Mouse (Mus musculus): ENCODE results near the gene Trim6. TPM values are rescaled to one million over a fixed set of nuclear protein-coding genes. Genes with fewer than 3 reads are reported as not detected.
A peak's percentile ranks its signal among the peaks of the same experiment; 100 is the strongest.
"Not testable (repeated sequence)": the region's sequence is repeated elsewhere in the genome, so short reads cannot be mapped to it uniquely, and the experiment has no call there.

Trim6 gene
- total RNA-seq (2015) (2.3 and 3.7 TPM in 2 replicates), total RNA-seq (2017) (2.1 and 2.5 TPM in 2 replicates)

DNA sequence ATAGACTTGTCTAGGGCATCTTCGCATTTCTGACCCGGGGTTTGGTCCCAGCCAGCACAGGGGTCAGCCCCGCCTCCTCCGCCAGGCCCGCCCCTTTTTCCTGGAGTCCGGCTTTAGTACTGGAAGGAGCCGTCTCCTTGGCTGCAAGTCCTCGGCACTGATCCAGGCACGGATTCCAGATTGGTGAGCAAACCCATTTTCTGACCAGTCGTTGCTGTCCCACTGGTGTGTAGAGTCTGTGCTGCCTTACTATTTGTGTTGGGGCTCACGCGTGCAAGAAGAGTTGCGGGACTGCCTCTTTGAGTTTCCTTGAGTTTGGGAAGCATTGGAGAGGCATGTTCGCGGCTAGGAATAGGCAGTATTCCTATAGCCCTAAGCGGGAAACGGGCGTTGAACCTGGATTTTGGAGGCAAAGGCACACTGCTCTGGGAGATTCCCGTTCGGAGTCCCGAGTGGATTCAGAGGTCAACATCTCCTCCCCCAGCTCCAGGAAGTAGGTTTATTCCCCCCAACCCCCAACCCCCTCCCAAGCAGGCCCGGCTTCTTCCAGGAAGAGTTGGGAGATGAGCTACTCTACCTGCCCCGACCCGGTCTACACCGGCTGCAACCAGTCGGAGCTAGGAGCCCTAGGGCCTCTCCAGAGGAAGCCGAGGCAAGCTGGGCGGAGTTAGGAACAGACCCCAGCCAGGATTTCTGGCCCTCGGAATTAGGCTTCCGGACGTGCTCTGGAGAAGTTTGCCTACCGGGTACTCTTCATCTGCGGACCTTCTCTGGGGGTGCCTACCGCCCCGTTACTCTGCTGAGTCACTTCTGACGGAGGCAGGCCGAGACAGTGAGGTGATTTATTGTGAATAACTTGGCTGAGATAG lies at the start of gene Trim6:
TSS of gene Trim6 (plus strand) at position 93 of the 869 bp plus-strand sequence.
- peak; percentile 64 for ATAC-seq (replicated peaks; ENCODE audit: poor library complexity)

DNA sequence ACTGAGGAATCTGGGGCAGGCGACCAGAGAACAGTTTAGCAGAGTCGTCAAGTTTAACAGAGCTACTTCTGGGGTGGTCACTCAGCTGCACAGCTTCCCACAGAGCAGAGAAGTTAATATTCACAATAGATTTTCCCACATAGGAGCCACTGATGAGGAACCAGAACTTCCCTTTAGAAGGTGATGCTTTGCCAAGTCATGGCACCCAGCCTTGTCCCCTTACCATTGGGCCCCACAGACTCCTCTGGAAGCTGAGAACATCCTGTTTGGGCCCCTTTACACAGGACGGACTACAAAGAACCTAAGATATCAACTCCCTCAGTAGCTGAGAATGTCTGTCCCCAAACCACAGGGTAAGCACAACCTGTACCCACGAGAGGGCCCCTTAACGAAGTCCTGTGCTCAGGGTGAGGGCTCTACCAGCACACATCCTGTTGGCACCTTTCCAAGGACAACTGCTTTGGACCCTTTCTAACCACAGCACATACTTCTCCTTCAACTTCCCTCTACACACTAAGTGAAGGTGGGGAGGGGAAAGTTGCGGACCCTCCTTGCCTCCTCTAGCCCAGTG lies 48.9 kb upstream of the Trim6 start:
- ATAC-seq (replicated peaks; ENCODE audit: poor library complexity): peak; percentile 78

DNA sequence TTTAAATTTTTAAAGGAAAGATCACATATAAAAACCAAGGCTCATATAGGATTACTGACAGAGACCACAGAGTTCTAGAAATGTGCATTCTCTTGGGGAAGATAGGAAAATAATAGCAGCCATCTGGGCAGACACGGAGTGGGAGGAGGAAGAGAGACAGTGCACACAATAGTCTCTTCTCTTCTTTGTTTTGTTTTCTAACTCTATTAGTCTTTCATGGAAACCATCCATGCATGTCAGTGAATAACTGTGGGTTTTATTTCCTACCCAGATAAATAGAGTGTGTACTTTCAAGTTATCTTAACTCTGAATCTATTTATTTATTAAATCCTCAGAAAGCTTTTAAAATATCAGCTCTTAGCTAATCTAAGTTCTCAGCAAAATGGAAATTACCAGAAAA lies 43.5 kb upstream of the Trim6 start:
- no peak for ATAC-seq (replicated peaks; ENCODE audit: poor library complexity)

DNA sequence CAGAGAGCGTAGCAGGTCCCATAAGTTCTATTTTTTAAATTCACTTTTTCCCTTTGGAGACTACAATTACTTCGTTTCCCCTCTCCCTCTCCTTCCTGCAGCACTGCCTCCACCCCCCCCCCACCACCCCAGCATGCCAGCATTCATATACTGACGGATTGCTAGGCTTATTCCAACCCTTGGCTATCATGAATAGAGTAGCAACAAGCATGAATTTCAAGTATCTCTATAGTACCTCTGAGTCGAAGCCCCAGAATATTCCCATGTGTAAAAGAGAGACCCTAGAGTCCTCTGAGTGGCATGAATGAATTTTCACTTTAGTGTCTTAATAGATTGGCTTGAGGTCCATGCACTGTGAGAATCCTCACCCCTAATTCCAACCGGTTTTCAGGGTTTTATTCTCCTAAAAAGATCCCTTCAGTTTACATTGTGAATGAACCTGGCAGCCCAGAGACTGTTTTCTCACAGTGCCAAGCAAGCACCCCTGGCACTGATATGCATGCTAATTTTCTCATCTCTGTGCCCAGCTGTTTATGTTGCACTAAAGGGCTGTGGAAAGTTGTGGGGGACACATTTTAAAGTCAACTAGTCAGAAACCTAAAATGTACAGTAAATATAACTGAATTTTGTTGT lies 40.1 kb upstream of the Trim6 start:
- ATAC-seq (replicated peaks; ENCODE audit: poor library complexity): no peak

GRCm38 (mm10) chr7:104179074-104179473 lies 39.5 kb upstream of the Trim6 start:
- ATAC-seq (replicated peaks; ENCODE audit: poor library complexity): peak; percentile 77

- ATAC-seq (replicated peaks; ENCODE audit: poor library complexity): no peak
These were observed 35.3 kb upstream of the Trim6 start, which contains the start of gene Olfr648 for GRCm38 (mm10) chr7:104183292-104183691. Olfr648 (minus strand) TSS chr7:104183392.

- ATAC-seq (replicated peaks; ENCODE audit: poor library complexity): peak; percentile 79
These were observed 27.3 kb upstream of the Trim6 start for GRCm38 (mm10) chr7:104191275-104191674.

GRCm38 (mm10) chr7:104195885-104196284 lies 22.7 kb upstream of the Trim6 start, which contains the start of gene Olfr649:
Olfr649 (minus strand) TSS chr7:104195985.
- ATAC-seq (replicated peaks; ENCODE audit: poor library complexity): no peak

DNA sequence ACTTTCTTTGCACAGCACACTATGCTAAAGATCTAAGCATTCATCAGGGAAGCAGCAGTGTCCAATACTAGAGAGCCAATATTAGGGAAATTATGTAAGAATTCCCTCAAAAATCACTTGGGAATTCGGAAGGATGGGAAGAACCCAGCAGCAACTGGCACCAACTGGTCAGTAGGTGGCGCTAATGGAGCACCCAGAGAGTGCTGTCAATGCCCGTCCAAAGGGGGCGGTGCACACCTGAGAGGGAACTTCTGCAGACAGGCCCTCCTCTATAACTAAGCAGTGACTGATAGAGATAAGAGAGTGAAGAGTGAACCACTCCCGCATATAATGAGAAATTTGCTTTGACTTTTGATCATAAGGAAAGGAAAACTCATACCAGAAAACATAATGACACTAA lies 18.8 kb upstream of the Trim6 start:
- ATAC-seq (replicated peaks; ENCODE audit: poor library complexity): peak; percentile 99

DNA sequence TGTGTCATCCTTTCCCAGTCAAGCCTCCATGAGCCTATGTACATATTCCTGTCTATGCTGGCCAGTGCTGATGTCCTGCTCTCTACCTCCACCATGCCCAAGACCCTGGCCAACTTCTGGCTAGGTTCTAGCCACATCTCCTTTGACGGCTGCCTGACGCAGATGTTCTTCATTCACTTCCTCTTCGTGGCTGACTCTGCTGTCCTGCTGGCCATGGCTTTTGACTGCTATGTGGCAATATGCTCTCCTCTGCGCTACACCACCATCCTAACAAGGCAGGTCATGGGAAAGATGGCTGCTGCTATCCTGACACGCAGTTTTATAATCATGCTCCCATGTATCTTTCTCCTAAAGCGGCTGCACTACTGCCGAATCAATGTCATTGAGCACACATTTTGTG lies 12.4 kb upstream of the Trim6 start:
- peak; percentile 100 for ATAC-seq (replicated peaks; ENCODE audit: poor library complexity)

- peak; percentile 73 for ATAC-seq (replicated peaks; ENCODE audit: poor library complexity)
These were observed 2.5 kb upstream of the Trim6 start for GRCm38 (mm10) chr7:104216011-104216535.

DNA sequence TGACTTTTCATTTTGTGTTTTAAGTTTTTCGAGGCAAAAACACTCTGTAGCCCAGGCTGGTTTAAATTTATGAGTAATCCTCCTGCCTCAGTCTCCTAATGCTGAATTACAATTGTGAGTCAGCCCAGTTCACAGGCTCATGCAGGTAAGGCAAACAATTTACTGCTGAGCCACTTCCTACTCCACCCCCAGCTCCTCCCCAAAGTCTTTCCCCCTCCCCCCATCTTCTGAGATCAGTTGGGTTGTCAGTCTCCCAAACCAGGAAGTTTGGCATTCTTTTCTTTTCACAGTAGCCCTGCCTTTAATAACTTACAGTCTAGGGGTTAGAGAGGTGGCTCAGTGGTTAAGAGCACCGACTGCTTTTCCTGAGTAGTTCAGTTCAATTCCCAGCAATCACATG lies 712 bp upstream of the Trim6 start:
- ATAC-seq (replicated peaks; ENCODE audit: poor library complexity): peak; percentile 32

- peak; percentile 96 for ATAC-seq (replicated peaks; ENCODE audit: poor library complexity)
These were observed 12.6 kb downstream of the Trim6 start for GRCm38 (mm10) chr7:104231203-104231602.

DNA sequence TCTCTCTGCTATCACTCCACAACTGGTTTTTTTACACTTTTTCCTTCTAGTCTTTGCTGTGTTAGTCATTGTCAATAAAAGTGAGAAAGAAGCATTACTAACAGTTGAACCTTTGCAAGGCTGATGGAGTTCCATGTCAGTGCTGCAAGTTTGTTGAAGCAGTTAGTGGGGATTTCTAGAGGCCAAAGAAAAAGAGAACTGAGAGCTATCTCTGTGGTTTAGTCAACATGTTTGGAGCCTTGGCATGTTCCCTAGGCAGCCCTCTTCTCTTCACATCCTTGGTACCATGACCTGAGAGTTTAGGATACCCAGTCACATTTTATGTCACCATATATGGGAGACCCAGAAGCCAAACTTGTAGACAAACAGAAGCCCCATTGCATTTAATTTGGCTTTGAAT lies 22.3 kb downstream of the Trim6 start:
- peak; percentile 35 for ATAC-seq (replicated peaks; ENCODE audit: poor library complexity)

GRCm38 (mm10) chr7:104243616-104244015 lies 25.0 kb downstream of the Trim6 start:
- ATAC-seq (replicated peaks; ENCODE audit: poor library complexity): no peak

DNA sequence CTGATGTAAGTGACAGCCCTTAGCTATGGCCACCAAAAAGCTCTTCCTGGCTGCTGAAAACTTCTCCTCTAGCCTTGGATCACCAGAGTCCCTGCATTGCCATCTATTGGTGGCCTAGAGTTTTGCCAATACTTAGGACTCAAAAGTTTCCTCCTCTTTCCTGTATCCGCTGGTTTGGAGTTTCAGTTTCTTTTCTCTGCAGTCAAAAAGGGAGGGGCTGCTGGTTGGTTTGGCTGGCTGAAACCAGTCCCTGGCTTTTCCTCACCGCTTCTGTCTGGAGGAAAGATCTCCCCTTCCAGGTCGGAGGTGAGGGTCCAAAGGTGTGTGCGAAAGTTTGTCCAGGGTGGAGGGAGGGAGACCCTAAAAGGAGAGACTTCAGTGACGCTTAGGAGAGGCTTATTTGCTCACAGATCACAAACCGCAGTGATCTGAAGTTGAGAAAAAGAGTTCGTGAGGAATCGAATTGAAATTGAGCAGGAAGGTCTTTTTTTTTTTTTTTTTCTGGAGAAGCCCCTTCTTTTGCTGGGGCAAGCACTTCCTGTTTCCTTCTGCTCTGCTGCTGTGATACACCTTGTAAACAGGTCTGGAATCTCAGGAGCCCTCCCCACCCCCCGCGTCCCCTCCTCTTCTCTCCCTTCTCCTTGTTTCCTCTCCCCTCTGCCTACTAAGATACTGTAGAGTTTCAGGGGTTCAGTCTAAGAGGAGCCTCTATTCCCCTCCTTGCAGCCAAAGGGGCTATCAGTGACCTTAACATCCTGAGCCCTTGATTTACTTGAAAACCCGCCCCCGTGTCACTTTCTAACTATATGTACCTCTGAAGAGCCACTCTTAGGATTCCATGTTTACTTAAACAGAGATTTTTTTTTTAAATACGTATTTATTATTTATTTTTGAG lies 25.9 kb downstream of the Trim6 start, which contains the start of gene Trim34a:
TSS of gene Trim34a (plus strand) at position 171 of the 895 bp plus-strand sequence.
- ATAC-seq (replicated peaks; ENCODE audit: poor library complexity): peak; percentile 97

DNA sequence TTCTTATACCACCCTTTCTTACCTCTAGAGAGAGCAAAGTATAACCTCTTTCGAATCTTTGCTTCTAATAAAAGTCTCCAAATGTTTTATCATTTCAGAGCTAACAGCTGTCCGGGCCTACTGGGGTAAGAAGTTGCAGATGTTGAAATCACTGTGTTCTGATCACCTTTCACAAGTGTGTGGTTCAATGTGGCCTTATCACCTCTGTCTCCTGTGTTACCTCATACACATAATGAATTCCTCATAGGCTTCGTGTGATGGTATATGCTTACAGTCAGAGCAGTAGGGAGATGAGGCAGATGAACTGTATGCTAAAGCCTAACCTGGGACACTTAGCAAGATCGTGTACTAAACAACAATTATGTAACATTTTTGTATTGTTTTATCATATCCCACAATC lies 41.8 kb downstream of the Trim6 start:
- ATAC-seq (replicated peaks; ENCODE audit: poor library complexity): not testable (repeated sequence)

DNA sequence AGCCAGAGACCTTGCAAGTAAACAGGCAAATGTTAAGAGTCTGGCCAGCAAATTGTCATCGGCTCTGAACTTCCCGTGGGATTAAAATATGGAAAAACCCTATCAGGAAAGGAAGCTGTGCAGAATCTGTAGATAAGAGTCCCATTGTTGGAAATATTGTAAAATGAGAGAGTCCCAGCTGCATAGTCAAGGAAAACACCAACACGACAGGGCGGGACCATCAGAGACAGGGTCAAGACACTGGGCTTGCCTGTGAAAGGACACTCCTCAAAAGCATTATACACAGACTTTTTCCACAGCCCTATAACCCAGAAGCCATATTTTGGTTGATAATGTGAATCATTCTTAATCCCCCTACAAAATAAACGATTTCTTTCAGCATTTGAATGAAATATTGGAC lies 46.7 kb downstream of the Trim6 start:
- not testable (repeated sequence) for ATAC-seq (replicated peaks; ENCODE audit: poor library complexity)

DNA sequence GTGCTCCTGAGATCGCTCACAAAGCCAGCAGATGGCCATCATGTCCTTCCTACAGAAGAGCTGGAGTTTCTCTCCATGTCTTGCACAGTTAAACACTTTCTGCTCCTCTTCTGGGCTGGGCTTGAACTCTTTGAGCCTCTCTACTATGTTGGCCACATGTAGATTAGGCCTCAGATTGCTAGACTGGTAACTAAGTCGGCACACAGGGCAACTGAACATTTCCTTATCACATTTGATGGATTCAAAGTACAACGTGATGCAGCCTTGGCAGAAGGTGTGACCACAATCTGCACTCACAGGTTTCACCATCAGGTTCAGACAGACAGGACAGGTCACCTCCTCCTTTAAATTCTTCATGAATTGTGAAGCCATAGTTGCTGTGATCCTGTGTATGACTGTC lies 60.8 kb downstream of the Trim6 start:
- ATAC-seq (replicated peaks; ENCODE audit: poor library complexity): peak; percentile 52
